Mouse (Mus musculus): ENCODE data around the gene Lmbrd1. TPM values are rescaled to one million over a fixed set of nuclear protein-coding genes. Genes with fewer than 3 reads are reported as not detected.

The Lmbrd1 gene
- polyA plus RNA-seq, 1 experiment from 2014 or later, result 73.7 TPM

DNA sequence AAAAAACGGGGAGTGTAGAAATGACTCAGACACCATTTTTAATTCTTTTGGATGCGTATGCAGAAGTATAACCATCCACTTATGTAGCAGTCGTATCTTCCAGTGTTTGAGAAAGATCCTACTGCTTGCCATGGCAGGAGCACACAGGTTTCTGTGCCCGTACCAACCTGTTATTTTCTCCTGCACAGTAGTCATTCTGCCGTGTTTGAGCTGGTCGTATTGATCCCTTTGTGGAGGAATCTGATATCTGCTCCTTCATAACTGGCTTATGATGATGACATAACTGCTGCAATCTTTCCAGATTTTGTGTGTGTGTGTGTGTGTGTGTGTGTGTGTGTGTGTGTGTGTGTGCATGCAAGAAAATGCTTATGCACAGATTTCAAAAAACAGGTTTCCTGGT, 25.4 kb downstream of the Lmbrd1 start:
- Histone ChIP-seq H3K27me3 (replicated peaks; ENCODE audit: control insufficient read depth, insufficient read depth, low read length) (no peaks in the 10 kb centered on the region), H3K4me1 (replicated peaks; ENCODE audit: control insufficient read depth, insufficient read depth, low read length) (peaks cover 8% of the 10 kb centered on the region), H3K27ac (ENCODE audit: low read depth, low read length) (no peak overlapping the region), H3K4me3 (ENCODE audit: low read depth, low read length) (no peak overlapping the region), H3K4me2 (replicated peaks; ENCODE audit: low read depth) (no peak overlapping the region), H3K9me3 (ENCODE audit: control insufficient read depth) (no peaks in the 10 kb centered on the region), H3K36me3 (ENCODE audit: control insufficient read depth, insufficient read depth) (peaks cover 16% of the 10 kb centered on the region), H3K9ac (ENCODE audit: low read depth, low read length) (no peak overlapping the region)
- TF ChIP-seq CTCF (IDR thresholded peaks at IDR 0.05; ENCODE audit: low read depth), result no peak
- 63% methylated on average over 6 of the region's 6 CpGs for WGBS
- no peak for ATAC-seq

DNA sequence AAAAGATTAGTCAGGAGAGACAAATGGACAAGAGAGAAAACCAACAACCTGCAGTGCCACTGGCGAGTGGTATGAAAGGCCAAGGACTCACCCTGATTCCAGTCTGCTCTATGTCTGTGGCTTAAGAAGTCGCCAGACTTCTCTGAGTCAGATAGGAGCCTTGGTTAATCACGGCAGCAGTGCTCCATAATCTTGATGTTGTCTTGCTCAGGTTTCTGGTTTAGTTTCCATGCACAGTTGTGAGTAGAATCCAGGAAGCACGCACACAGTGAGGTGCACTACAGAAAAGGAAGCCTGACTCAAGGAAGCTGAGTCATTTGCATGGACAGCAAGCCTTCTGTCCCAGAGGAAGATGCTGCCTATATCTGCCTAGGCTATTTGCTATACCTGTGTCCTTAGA, 37.9 kb downstream of the Lmbrd1 start:
- Histone ChIP-seq H3K9me3 (ENCODE audit: control insufficient read depth) (no peaks in the 10 kb centered on the region), H3K4me3 (ENCODE audit: low read depth, low read length) (no peak overlapping the region), H3K9ac (ENCODE audit: low read depth, low read length) (no peak overlapping the region), H3K27ac (ENCODE audit: low read depth, low read length) (no peak overlapping the region), H3K4me1 (replicated peaks; ENCODE audit: control insufficient read depth, insufficient read depth, low read length) (no peaks in the 10 kb centered on the region), H3K4me2 (replicated peaks; ENCODE audit: low read depth) (no peak overlapping the region), H3K36me3 (ENCODE audit: control insufficient read depth, insufficient read depth) (peaks cover 21% of the 10 kb centered on the region; the same call in 1 of the 2 replicates), H3K27me3 (replicated peaks; ENCODE audit: control insufficient read depth, insufficient read depth, low read length) (no peaks in the 10 kb centered on the region)
- WGBS, result 92% methylated on average over 4 of the region's 4 CpGs
- no peak for ATAC-seq
- no peak for TF ChIP-seq CTCF (IDR thresholded peaks at IDR 0.05; ENCODE audit: low read depth)

DNA sequence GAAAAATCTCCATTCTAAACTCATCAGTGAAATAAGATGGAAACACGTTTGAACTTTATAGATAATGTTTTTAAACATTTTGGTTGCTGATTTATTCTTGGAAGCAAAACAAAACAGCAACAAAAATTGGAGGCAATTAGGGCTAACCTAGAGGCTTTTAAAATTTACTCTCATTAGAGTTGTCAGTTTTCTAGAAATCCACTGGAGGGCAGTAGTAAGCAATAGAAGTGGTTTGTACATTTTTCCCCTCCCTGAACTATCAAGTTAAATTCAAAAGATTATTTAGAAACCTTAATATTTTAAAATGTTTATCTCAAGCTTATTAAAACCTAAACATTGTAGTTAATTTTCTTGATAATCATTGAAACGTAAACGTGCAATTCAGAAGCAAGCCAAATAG, 41.2 kb downstream of the Lmbrd1 start:
- peaks cover 20% of the 10 kb centered on the region; the same call in 1 of the 2 replicates for H3K36me3 ChIP-seq (ENCODE audit: control insufficient read depth, insufficient read depth)
- no peaks in the 10 kb centered on the region for H3K27me3 ChIP-seq (replicated peaks; ENCODE audit: control insufficient read depth, insufficient read depth, low read length)
- H3K4me3 ChIP-seq (ENCODE audit: low read depth, low read length), result no peak overlapping the region
- no peak overlapping the region for H3K4me2 ChIP-seq (replicated peaks; ENCODE audit: low read depth)
- WGBS, result 54% methylated on average over 3 of the region's 3 CpGs
- H3K9ac ChIP-seq (ENCODE audit: low read depth, low read length), result no peak overlapping the region
- no peaks in the 10 kb centered on the region for H3K4me1 ChIP-seq (replicated peaks; ENCODE audit: control insufficient read depth, insufficient read depth, low read length)
- H3K9me3 ChIP-seq (ENCODE audit: control insufficient read depth), result no peaks in the 10 kb centered on the region
- no peak overlapping the region for H3K27ac ChIP-seq (ENCODE audit: low read depth, low read length)
- TF ChIP-seq CTCF (IDR thresholded peaks at IDR 0.05; ENCODE audit: low read depth), result peak; percentile 54
- no peak for ATAC-seq

DNA sequence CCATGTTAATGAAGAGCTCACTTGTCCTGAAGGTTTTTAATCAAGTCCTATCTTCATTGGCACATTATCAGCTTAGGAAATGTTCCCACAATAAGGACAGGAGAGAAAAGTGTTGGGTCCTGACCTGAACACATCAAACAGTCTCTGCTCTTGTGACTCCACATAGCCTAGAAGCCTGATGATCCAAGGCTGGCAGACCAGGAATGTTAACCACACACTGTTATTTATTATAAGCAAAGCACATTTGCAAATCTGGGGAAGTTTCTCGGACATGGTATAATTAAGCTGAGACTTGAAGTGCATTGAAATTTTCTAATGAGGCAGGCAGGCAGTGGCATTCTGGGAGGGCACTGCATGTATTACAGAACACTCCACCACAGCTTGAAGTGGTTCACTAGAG, 41.8 kb downstream of the Lmbrd1 start:
- Histone ChIP-seq H3K4me2 (replicated peaks; ENCODE audit: low read depth) (no peak overlapping the region), H3K4me1 (replicated peaks; ENCODE audit: control insufficient read depth, insufficient read depth, low read length) (no peaks in the 10 kb centered on the region), H3K27me3 (replicated peaks; ENCODE audit: control insufficient read depth, insufficient read depth, low read length) (no peaks in the 10 kb centered on the region), H3K9ac (ENCODE audit: low read depth, low read length) (no peak overlapping the region), H3K9me3 (ENCODE audit: control insufficient read depth) (no peaks in the 10 kb centered on the region), H3K36me3 (ENCODE audit: control insufficient read depth, insufficient read depth) (peaks cover 14% of the 10 kb centered on the region; the same call in 1 of the 2 replicates), H3K27ac (ENCODE audit: low read depth, low read length) (no peak overlapping the region), H3K4me3 (ENCODE audit: low read depth, low read length) (no peak overlapping the region)
- WGBS, result 78% methylated on average over 1 of the region's 1 CpGs
- no peak for ATAC-seq
- TF ChIP-seq CTCF (IDR thresholded peaks at IDR 0.05; ENCODE audit: low read depth), result no peak

DNA sequence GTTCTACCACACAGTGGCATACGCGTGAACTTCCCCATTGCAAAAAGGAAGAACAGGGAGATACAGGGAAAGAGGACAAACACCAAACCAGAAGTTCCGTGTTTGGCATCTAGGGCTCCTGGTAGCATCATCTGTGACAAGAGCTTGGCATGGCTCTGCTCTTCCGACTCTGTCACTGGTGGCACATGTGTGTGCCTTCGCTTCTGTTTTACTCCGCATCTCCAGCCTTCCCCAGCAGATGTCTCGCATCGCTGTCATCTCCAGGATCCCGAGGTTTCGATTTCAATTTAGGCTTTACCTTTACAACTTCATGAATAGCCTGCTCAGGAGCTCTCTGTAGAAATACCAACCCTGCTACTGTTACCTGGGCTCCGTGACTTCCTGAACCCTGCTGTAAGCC, 51.4 kb downstream of the Lmbrd1 start:
- 95% methylated on average over 11 of the region's 11 CpGs for WGBS
- no peak for ATAC-seq

DNA sequence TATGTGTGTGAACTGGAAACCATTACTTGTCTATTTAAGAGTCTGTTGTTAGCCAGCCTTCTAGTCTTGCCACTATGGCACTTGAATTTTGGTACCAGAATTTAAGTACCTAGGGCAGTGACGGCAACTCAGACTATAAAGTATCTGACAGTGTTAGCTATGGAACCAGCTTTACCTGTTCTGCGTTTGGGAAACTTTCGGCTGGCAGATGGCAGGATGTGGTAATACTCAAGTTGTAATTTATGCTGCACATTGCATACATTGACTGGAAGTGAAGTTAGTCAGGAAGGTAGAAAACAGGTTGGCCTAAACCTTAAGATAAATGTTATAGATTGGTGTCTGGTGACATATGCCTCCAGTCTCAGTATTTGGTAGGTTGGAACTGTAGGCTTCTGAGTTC, 53.9 kb downstream of the Lmbrd1 start:
- Histone ChIP-seq H3K4me3 (ENCODE audit: low read depth, low read length) (no peak overlapping the region), H3K27me3 (replicated peaks; ENCODE audit: control insufficient read depth, insufficient read depth, low read length) (no peaks in the 10 kb centered on the region), H3K4me2 (replicated peaks; ENCODE audit: low read depth) (no peak overlapping the region), H3K9me3 (ENCODE audit: control insufficient read depth) (no peaks in the 10 kb centered on the region), H3K36me3 (ENCODE audit: control insufficient read depth, insufficient read depth) (peaks cover 49% of the 10 kb centered on the region), H3K9ac (ENCODE audit: low read depth, low read length) (no peak overlapping the region), H3K4me1 (replicated peaks; ENCODE audit: control insufficient read depth, insufficient read depth, low read length) (no peaks in the 10 kb centered on the region), H3K27ac (ENCODE audit: low read depth, low read length) (no peak overlapping the region)
- ATAC-seq, result no peak
- 91% methylated on average over 3 of the region's 3 CpGs for WGBS
- TF ChIP-seq CTCF (IDR thresholded peaks at IDR 0.05; ENCODE audit: low read depth), result no peak

More for the DNA sequence above, 51.4 kb downstream of the Lmbrd1 start:
- Histone ChIP-seq H3K9me3 (ENCODE audit: control insufficient read depth) (no peaks in the 10 kb centered on the region), H3K27me3 (replicated peaks; ENCODE audit: control insufficient read depth, insufficient read depth, low read length) (no peaks in the 10 kb centered on the region), H3K4me3 (ENCODE audit: low read depth, low read length) (no peak overlapping the region), H3K27ac (ENCODE audit: low read depth, low read length) (no peak overlapping the region), H3K4me2 (replicated peaks; ENCODE audit: low read depth) (no peak overlapping the region), H3K36me3 (ENCODE audit: control insufficient read depth, insufficient read depth) (peaks cover 47% of the 10 kb centered on the region), H3K9ac (ENCODE audit: low read depth, low read length) (no peak overlapping the region), H3K4me1 (replicated peaks; ENCODE audit: control insufficient read depth, insufficient read depth, low read length) (no peaks in the 10 kb centered on the region)
- TF ChIP-seq CTCF (IDR thresholded peaks at IDR 0.05; ENCODE audit: low read depth), result no peak

DNA sequence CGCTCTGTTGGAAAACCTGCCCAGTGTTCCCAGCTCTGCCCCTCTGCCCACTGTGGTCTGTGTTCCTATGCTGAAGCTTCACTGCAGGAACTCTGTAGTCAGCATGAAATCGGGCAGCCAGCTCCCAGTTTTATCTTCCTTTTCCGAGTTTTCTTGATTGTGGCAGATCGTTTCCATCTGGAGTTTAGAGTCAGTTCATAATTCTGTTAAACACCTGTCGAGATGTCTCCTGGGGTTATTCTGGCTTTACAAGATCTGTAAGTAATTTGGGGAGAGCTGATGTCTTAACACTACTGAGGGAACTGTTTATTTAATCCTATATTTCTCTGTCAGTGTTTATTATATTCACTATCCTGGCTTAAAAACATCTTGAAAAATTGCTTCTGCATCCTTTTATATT, 56.4 kb downstream of the Lmbrd1 start:
- Histone ChIP-seq H3K9me3 (ENCODE audit: control insufficient read depth) (no peaks in the 10 kb centered on the region), H3K9ac (ENCODE audit: low read depth, low read length) (no peak overlapping the region), H3K36me3 (ENCODE audit: control insufficient read depth, insufficient read depth) (peaks cover 38% of the 10 kb centered on the region), H3K27ac (ENCODE audit: low read depth, low read length) (no peak overlapping the region), H3K27me3 (replicated peaks; ENCODE audit: control insufficient read depth, insufficient read depth, low read length) (no peaks in the 10 kb centered on the region), H3K4me2 (replicated peaks; ENCODE audit: low read depth) (no peak overlapping the region), H3K4me3 (ENCODE audit: low read depth, low read length) (no peak overlapping the region), H3K4me1 (replicated peaks; ENCODE audit: control insufficient read depth, insufficient read depth, low read length) (no peaks in the 10 kb centered on the region)
- no peak for TF ChIP-seq CTCF (IDR thresholded peaks at IDR 0.05; ENCODE audit: low read depth)
- ATAC-seq, result no peak
- WGBS, result 76% methylated on average over 5 of the region's 5 CpGs

Data from intestine, postnatal 0 days (tissue).